Mouse (Mus musculus) hindbrain, embryonic 10.5 days (tissue): ENCODE measurements at regions not wholly inside any gene's neighbourhood (a gene's known extent, or its start where the extent isn't known, plus 50 kb on each side); places are given as distances from the start of the nearest gene placed in this dataset.
A peak's percentile ranks its signal among the peaks of the same experiment; 100 is the strongest.

Experiments used
- DNase-seq: peaks from one replicate; pipeline ENCODE4 v3.0.0-alpha.2; 2017; ENCODE audit warnings: low spot score
- H3K27ac ChIP-seq: fragments of 300-500 bp; sonication (generic); 2 replicates; pipeline ENCODE4 v1.5.1; 2016; ENCODE audit warnings: mild to moderate bottlenecking, moderate library complexity
- H3K27me3 ChIP-seq: fragments of 300-500 bp; sonication (generic); 2 replicates; pipeline ENCODE4 v1.6.1; 2016; ENCODE audit warnings: mild to moderate bottlenecking; ENCODE audit not compliant: poor library complexity, insufficient read depth, severe bottlenecking
- H3K36me3 ChIP-seq: fragments of 300-500 bp; sonication (generic); 2 replicates; pipeline ENCODE4 v1.6.1; 2016; ENCODE audit warnings: mild to moderate bottlenecking, moderate library complexity
- H3K4me1 ChIP-seq: fragments of 300-500 bp; sonication (generic); replicated peaks from 2 replicates; pipeline ENCODE4 v1.6.1; 2016; ENCODE audit warnings: mild to moderate bottlenecking
- H3K4me3 ChIP-seq: fragments of 300-500 bp; sonication (generic); 2 replicates; pipeline ENCODE4 v1.5.1; 2016; ENCODE audit warnings: mild to moderate bottlenecking, moderate library complexity
- H3K9me3 ChIP-seq: fragments of 300-500 bp; sonication (generic); 2 replicates; pipeline ENCODE4 v1.6.1; 2016; ENCODE audit warnings: mild to moderate bottlenecking, moderate library complexity
- WGBS: fragments of 180-500 bp; shearing (Covaris S2); methylation state at CpG from one replicate; pipeline ENCODE4 v1.1.7; 2016; 5-methylcytosine and 5-hydroxymethylcytosine counted together

DNA sequence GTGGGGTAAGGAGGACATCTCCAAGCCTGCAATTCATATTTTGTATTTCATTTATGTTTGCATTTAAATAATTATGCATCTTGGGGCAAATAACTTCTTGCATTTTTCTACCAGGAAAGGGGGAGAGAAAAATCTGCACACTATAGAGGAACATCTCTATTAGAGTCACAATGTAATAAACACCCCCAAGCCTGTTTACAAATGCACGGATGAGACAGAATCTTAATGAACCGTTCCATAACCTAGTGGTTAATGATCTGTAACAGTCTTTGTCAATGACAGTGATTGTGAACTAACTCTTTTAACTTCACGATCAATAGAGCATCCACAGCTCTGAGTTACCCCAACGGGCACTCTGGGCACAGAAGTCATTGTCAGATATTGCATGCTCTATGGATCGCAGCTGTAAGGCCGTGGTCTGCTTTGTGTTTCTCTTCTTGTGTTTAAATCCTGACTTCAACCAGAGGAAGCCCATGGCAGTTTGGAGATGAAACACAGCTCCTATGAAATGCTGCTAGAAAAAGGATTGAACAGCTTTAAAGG, 1520.2 kb upstream of the Dsel start:
- DNase-seq: peak; percentile 3
- 50% methylated on average over 6 of the region's 6 CpGs for WGBS
- Histone ChIP-seq H3K27me3 (no peaks in the 10 kb centered on the region), H3K36me3 (no peaks in the 10 kb centered on the region), H3K9me3 (no peaks in the 10 kb centered on the region), H3K4me1 (no peaks in the 10 kb centered on the region), H3K4me3 (no peak overlapping the region), H3K27ac (no peak overlapping the region)

DNA sequence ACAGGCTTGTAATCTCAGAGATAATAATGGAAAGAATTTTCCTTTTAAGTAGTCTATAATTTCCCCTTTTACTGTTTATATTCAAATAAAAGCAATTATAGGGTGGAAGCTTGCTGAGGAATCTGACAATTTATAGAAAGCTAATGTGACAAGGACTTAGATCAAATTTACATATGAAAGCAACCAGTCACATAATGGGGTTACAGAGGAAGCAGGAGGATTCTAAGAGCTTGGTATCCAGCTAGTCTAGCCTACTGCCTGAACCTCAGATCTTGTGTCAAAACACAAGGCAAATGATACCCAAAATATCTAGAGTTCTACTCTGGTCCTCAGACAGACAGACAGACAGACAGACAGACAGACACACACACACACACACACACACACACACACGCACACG, 1519.0 kb upstream of the Dsel start:
- no peaks in the 10 kb centered on the region for H3K4me1 ChIP-seq
- H3K9me3 ChIP-seq: no peaks in the 10 kb centered on the region
- no peaks in the 10 kb centered on the region for H3K27me3 ChIP-seq
- WGBS: 82% methylated on average over 2 of the region's 2 CpGs
- no peak overlapping the region for H3K4me3 ChIP-seq
- H3K27ac ChIP-seq: no peak overlapping the region
- no peaks in the 10 kb centered on the region for H3K36me3 ChIP-seq
- DNase-seq: no peak

DNA sequence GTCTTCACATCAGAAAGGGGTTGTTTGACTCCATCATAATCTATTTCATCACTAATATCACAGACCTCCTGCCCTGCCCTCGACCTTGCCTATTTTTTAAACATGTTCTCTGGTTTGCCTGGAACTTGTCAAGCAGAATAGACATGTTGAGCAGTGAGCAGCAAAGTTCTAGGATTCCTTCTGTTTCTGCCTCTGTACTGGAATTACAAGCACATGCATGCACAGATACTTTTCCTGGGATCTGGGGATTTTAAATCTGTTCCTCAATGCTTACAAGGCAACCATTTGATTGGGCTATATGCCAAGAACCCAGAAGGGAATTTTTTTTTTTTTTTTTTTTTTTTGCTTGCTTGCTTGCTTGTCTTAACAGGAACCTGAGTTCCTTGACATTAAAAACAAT, 1508.0 kb upstream of the Dsel start:
- Histone ChIP-seq H3K4me1 (no peaks in the 10 kb centered on the region), H3K36me3 (no peaks in the 10 kb centered on the region), H3K27me3 (no peaks in the 10 kb centered on the region), H3K9me3 (no peaks in the 10 kb centered on the region), H3K27ac (no peak overlapping the region), H3K4me3 (no peak overlapping the region)
- DNase-seq: no peak
- 73% methylated on average over 1 of the region's 1 CpGs for WGBS

DNA sequence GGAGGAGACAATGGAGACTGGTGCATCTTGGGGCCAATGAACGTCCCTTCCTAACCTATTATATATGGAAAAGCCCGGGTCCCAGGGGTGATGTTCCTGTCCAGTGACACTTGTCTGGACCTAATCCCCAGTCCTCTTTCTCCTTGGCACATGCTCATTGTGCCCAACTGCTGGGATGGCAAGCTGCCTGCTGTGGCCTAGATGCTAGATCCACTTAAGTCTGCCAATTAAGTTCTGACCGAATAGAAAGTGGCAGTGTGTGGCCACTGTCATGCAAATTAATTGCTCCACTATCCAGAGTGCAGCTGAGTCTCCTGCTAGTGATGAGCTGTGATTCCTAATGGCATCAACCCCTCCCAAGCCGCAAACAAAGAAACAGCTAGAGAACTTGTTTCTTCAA, 1493.5 kb upstream of the Dsel start:
- Histone ChIP-seq H3K36me3 (no peaks in the 10 kb centered on the region), H3K4me1 (no peaks in the 10 kb centered on the region), H3K27ac (no peak overlapping the region), H3K27me3 (no peaks in the 10 kb centered on the region), H3K9me3 (no peaks in the 10 kb centered on the region), H3K4me3 (no peak overlapping the region)
- no peak for DNase-seq
- 52% methylated on average over 4 of the region's 4 CpGs for WGBS

DNA sequence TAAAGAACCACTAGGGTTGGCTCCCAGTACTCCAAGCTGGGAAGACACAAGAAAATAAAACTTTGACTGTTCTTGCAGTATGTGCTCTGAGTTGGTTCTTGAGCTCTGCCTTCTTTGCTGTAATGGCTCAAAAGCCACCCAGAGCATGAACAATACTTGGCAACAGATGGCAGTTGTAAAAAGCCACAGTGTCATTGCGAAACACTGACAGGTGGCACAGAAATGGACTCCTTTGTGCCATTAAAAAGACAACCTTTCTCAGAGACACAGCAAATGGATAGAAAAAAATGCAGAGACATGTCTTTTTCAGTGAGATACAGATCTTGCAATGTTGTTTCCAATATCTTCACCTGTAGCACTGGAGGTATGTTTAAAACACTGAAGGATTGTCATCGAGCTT, 1443.3 kb upstream of the Dsel start:
- Histone ChIP-seq H3K4me3 (no peak overlapping the region), H3K9me3 (no peaks in the 10 kb centered on the region), H3K36me3 (no peaks in the 10 kb centered on the region), H3K27me3 (no peaks in the 10 kb centered on the region), H3K4me1 (no peaks in the 10 kb centered on the region), H3K27ac (no peak overlapping the region)
- DNase-seq: no peak
- WGBS: 86% methylated on average over 2 of the region's 2 CpGs

GRCm38 (mm10) chr1:113297807-113298206, 1433.1 kb upstream of the Dsel start:
- H3K27me3 ChIP-seq: no peaks in the 10 kb centered on the region
- H3K36me3 ChIP-seq: no peaks in the 10 kb centered on the region
- H3K4me1 ChIP-seq: no peaks in the 10 kb centered on the region
- no peak overlapping the region for H3K4me3 ChIP-seq
- no peak overlapping the region for H3K27ac ChIP-seq
- H3K9me3 ChIP-seq: peaks cover 3% of the 10 kb centered on the region; the same call in 1 of the 2 replicates
- WGBS: 81% methylated on average over 3 of the region's 3 CpGs
- DNase-seq: no peak

GRCm38 (mm10) chr1:113288242-113288641, 1423.5 kb upstream of the Dsel start:
- no peaks in the 10 kb centered on the region for H3K36me3 ChIP-seq
- no peaks in the 10 kb centered on the region for H3K27me3 ChIP-seq
- H3K4me1 ChIP-seq: no peaks in the 10 kb centered on the region
- H3K4me3 ChIP-seq: no peak overlapping the region
- no peak overlapping the region for H3K27ac ChIP-seq
- peaks cover 7% of the 10 kb centered on the region; the same call in 1 of the 2 replicates for H3K9me3 ChIP-seq
- DNase-seq: no peak

- H3K9me3 ChIP-seq: no peaks in the 10 kb centered on the region
- H3K4me1 ChIP-seq: no peaks in the 10 kb centered on the region
- no peaks in the 10 kb centered on the region for H3K27me3 ChIP-seq
- no peak overlapping the region for H3K27ac ChIP-seq
- no peaks in the 10 kb centered on the region for H3K36me3 ChIP-seq
- H3K4me3 ChIP-seq: no peak overlapping the region
- DNase-seq: no peak
Observed at GRCm38 (mm10) chr1:113284122-113284521, 1419.4 kb upstream of the Dsel start.

DNA sequence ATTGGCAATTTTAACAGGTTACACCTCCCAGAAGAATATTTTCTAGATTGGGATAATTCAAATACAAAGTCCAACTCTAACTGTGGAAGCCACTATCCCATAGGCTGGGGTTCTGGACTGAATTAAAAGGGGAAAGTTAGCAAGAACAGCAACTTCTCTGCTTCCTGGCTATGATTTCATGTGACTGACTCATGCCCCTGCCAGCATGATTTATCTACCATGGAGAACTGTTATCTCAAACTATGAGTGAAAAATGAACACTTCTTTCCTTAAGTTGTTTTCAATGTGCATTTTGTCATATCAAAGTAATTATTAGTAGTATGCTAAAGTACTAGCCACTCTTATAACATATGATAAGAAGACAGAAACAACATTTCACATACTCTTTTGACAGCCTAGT, 1394.7 kb upstream of the Dsel start:
- Histone ChIP-seq H3K9me3 (no peaks in the 10 kb centered on the region), H3K27me3 (no peaks in the 10 kb centered on the region), H3K27ac (no peak overlapping the region), H3K36me3 (no peaks in the 10 kb centered on the region), H3K4me1 (no peaks in the 10 kb centered on the region), H3K4me3 (no peak overlapping the region)
- no peak for DNase-seq

DNA sequence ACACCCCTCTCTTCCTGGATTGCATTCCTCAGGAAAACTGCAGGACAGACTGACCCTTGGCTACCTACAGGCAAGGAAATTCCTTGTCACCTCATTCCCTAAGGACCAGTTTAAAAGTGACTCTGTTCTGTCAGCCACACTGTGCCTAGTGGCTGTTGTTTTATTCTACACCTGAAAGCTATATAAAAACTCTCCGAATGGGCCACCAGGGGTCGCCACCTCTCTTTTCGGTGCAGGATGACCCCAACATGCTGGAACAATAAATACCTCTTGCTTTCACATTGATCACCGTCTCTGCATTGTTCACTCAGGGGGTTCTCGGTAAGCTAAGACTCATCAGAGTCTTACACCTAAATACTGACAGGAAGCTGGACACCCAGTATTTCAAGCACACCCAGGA, 1382.6 kb upstream of the Dsel start:
- WGBS: 73% methylated on average over 5 of the region's 5 CpGs
- DNase-seq: peak; percentile 10
- no peaks in the 10 kb centered on the region for H3K4me1 ChIP-seq
- H3K4me3 ChIP-seq: no peak overlapping the region
- H3K27me3 ChIP-seq: no peaks in the 10 kb centered on the region
- H3K27ac ChIP-seq: no peak overlapping the region
- no peaks in the 10 kb centered on the region for H3K36me3 ChIP-seq
- H3K9me3 ChIP-seq: 0 out of 2 replicates have a peak, but pooled peaks cover 3% of the 10 kb centered on the region

DNA sequence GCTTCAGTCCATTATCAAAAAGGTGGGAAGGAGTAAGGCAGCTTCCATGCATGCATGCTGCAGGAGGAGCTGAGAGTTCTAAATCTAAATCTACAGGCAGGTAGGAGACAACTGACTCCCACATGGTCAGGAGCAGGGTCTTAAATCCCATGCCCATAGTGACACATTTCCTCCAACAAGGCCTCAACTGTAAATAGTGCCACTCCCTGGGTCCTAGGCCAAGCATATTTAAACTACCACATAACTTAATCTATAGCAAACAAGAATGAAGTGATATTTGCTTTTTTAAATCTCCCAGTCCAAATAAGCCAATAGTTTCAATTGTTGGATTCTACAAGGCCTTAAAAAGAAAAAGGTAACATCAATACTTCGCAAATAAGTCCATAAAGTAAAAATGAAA, 1345.4 kb upstream of the Dsel start:
- no peak for DNase-seq
- Histone ChIP-seq H3K36me3 (no peaks in the 10 kb centered on the region), H3K4me1 (no peaks in the 10 kb centered on the region), H3K27ac (no peak overlapping the region), H3K9me3 (no peaks in the 10 kb centered on the region), H3K4me3 (no peak overlapping the region), H3K27me3 (no peaks in the 10 kb centered on the region)
- 77% methylated on average over 1 of the region's 1 CpGs for WGBS

GRCm38 (mm10) chr1:113204019-113204418, 1339.3 kb upstream of the Dsel start:
- DNase-seq: no peak
- Histone ChIP-seq H3K27me3 (no peaks in the 10 kb centered on the region), H3K27ac (no peak overlapping the region), H3K4me3 (no peak overlapping the region), H3K4me1 (no peaks in the 10 kb centered on the region), H3K9me3 (no peaks in the 10 kb centered on the region), H3K36me3 (no peaks in the 10 kb centered on the region)
- 95% methylated on average over 1 of the region's 1 CpGs for WGBS

- H3K36me3 ChIP-seq: no peaks in the 10 kb centered on the region
- no peaks in the 10 kb centered on the region for H3K27me3 ChIP-seq
- no peaks in the 10 kb centered on the region for H3K9me3 ChIP-seq
- no peak for DNase-seq
- 76% methylated on average over 1 of the region's 1 CpGs for WGBS
- H3K4me1 ChIP-seq: no peaks in the 10 kb centered on the region
- no peak overlapping the region for H3K27ac ChIP-seq
- H3K4me3 ChIP-seq: no peak overlapping the region
Observed at GRCm38 (mm10) chr1:113194116-113194812, 1329.5 kb upstream of the Dsel start.

DNA sequence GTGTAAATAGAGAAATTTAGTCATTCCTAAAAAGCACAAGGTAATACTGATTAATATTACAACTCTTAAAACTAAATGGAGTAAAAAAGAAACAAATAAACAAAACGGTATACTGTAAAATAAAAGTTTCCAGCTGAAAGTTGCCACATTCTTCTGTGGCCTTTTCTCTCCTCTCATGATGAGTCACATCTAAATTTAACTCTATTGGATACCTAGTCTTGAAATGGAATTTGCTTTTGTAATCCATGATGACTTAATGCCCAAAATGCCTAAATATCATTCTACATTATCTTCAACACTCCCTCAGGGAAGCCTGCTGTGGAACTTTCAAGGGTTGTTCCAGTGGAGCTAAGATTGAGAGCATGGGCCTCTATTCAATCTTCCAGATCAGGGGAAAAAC, 1298.5 kb upstream of the Dsel start:
- DNase-seq: no peak
- no peaks in the 10 kb centered on the region for H3K27me3 ChIP-seq
- H3K4me1 ChIP-seq: no peaks in the 10 kb centered on the region
- H3K4me3 ChIP-seq: no peak overlapping the region
- WGBS: 85% methylated on average over 1 of the region's 1 CpGs
- no peaks in the 10 kb centered on the region for H3K36me3 ChIP-seq
- no peak overlapping the region for H3K27ac ChIP-seq
- no peaks in the 10 kb centered on the region for H3K9me3 ChIP-seq
